8 mouse cellular contexts compared by ENCODE assay signal in genomic region chr2:30057223-30057904, GRCm38 (mm10). TPM values are rescaled to one million over a fixed set of nuclear protein-coding genes. Genes with fewer than 3 reads are reported as not detected.
DNase-seq lines count a peak whose midpoint lies in the region; ATAC-seq and TF ChIP-seq lines count a peak whose summit lies in the region.

Gene Set (plus strand): TSS chr2:30057378.

- H3K9ac ChIP-seq in kidney, embryonic 14.5 days (ENCODE audit: low read depth, low read length), result no peak within 1 kb of the TSS
- H3K9ac ChIP-seq in embryonic facial prominence, embryonic 14.5 days (ENCODE audit: low read depth, low read length), result no peak within 1 kb of the TSS
- no peak within 1 kb of the TSS for H3K9ac ChIP-seq in heart, embryonic 16.5 days (ENCODE audit: low read length)
- H3K9ac ChIP-seq in midbrain, embryonic 16.5 days (ENCODE audit: low read depth, low read length), result no peak within 1 kb of the TSS

- no peak for TF ChIP-seq CTCF in G1E (IDR thresholded peaks at IDR 0.05; ENCODE audit: low read depth, low read length)

- no peak within 1 kb of the TSS for H3K4me2 ChIP-seq in kidney, embryonic 14.5 days (replicated peaks; ENCODE audit: low read depth, low read length)
- H3K4me2 ChIP-seq in embryonic facial prominence, embryonic 14.5 days (ENCODE audit: low read depth, low read length), result no peak within 1 kb of the TSS
- H3K4me2 ChIP-seq in heart, embryonic 16.5 days (ENCODE audit: low read depth, low read length), result no peak within 1 kb of the TSS
- H3K4me2 ChIP-seq in midbrain, embryonic 16.5 days (ENCODE audit: low read length), result no peak within 1 kb of the TSS

- H3K4me3 ChIP-seq in kidney, embryonic 14.5 days (ENCODE audit: low read length), result no peak within 1 kb of the TSS
- H3K4me3 ChIP-seq in G1E (ENCODE audit: low read depth, low read length), result no peak within 1 kb of the TSS
- no peak within 1 kb of the TSS for H3K4me3 ChIP-seq in embryonic facial prominence, embryonic 14.5 days (ENCODE audit: low read depth, low read length)
- H3K4me3 ChIP-seq in heart, embryonic 16.5 days (ENCODE audit: low read length), result no peak within 1 kb of the TSS
- H3K4me3 ChIP-seq in midbrain, embryonic 16.5 days (ENCODE audit: low read depth, low read length), result no peak within 1 kb of the TSS

- peaks cover 4% of the 10 kb centered on the region; the same call in 1 of the 2 replicates for H3K4me1 ChIP-seq in kidney, embryonic 14.5 days (ENCODE audit: control insufficient read depth, insufficient read depth, low read length)
- peaks cover 32% of the 10 kb centered on the region for H3K4me1 ChIP-seq in G1E (ENCODE audit: insufficient read depth, low read depth, low read length)
- H3K4me1 ChIP-seq in embryonic facial prominence, embryonic 14.5 days (ENCODE audit: control insufficient read depth, insufficient read depth, low read length), result no peaks in the 10 kb centered on the region
- no peaks in the 10 kb centered on the region for H3K4me1 ChIP-seq in heart, embryonic 16.5 days (ENCODE audit: control insufficient read depth, insufficient read depth, low read length)
- H3K4me1 ChIP-seq in midbrain, embryonic 16.5 days (ENCODE audit: control insufficient read depth, insufficient read depth, low read length), result peaks cover 8% of the 10 kb centered on the region

- no peaks in the 10 kb centered on the region for H3K36me3 ChIP-seq in kidney, embryonic 14.5 days (ENCODE audit: control insufficient read depth, insufficient read depth, low read length)
- H3K36me3 ChIP-seq in G1E (replicated peaks), result no peaks in the 10 kb centered on the region
- no peaks in the 10 kb centered on the region for H3K36me3 ChIP-seq in embryonic facial prominence, embryonic 14.5 days (ENCODE audit: control insufficient read depth, insufficient read depth, low read length)
- H3K36me3 ChIP-seq in heart, embryonic 16.5 days (ENCODE audit: control insufficient read depth, insufficient read depth), result no peaks in the 10 kb centered on the region
- H3K36me3 ChIP-seq in midbrain, embryonic 16.5 days (ENCODE audit: control insufficient read depth, insufficient read depth, low read length), result no peaks in the 10 kb centered on the region

- H3K9me3 ChIP-seq in kidney, embryonic 14.5 days (ENCODE audit: control insufficient read depth, low read length), result no peaks in the 10 kb centered on the region
- H3K9me3 ChIP-seq in G1E (replicated peaks), result no peaks in the 10 kb centered on the region
- no peaks in the 10 kb centered on the region for H3K9me3 ChIP-seq in embryonic facial prominence, embryonic 14.5 days (ENCODE audit: control insufficient read depth, low read length)
- no peaks in the 10 kb centered on the region for H3K9me3 ChIP-seq in heart, embryonic 16.5 days (replicated peaks; ENCODE audit: control insufficient read depth, low read length)
- no peaks in the 10 kb centered on the region for H3K9me3 ChIP-seq in midbrain, embryonic 16.5 days (replicated peaks; ENCODE audit: control insufficient read depth, low read length, poor library complexity, severe bottlenecking)

- no peak for DNase-seq in kidney, adult 9 months
- DNase-seq in G1E (ENCODE audit: low spot score), result peak; percentile 53
- DNase-seq in embryonic facial prominence, embryonic 14.5 days (ENCODE audit: low spot score), result peak; percentile 36
- no peak for DNase-seq in left cerebral cortex, postnatal 36 days (ENCODE audit: low spot score in 2 of 2)
- no peak for DNase-seq in cerebellum, adult 8-10 months

- ATAC-seq in kidney, embryonic 14.5 days (ENCODE audit: low FRiP score, low TSS enrichment), result no peak
- ATAC-seq in G1E (ENCODE audit: extremely low read depth, insufficient number of reproducible peaks, low FRiP score, poor library complexity, severe bottlenecking), result peak; percentile 49
- no peak for ATAC-seq in embryonic facial prominence, embryonic 14.5 days (ENCODE audit: low read depth)
- ATAC-seq in heart, embryonic 16.5 days (replicated peaks; ENCODE audit: extremely low read depth, insufficient read depth, low FRiP score), result no peak
- ATAC-seq in midbrain, embryonic 16.5 days, result 0 out of 2 replicates have a peak, but pooled peaks have one; percentile 45

- intact Hi-C loops in left cerebral cortex, postnatal 36 days (cut with DNase I), result no loop called here

- WGBS in kidney, embryonic 14.5 days, result 43% methylated on average over 12 of the region's 12 CpGs
- WGBS in embryonic facial prominence, embryonic 14.5 days, result 44% methylated on average over 12 of the region's 12 CpGs
- 48% methylated on average over 12 of the region's 12 CpGs for WGBS in heart, embryonic 16.5 days
- WGBS in midbrain, embryonic 16.5 days, result 44% methylated on average over 12 of the region's 12 CpGs

- no peaks in the 10 kb centered on the region for H3K27me3 ChIP-seq in kidney, embryonic 14.5 days (ENCODE audit: control insufficient read depth, insufficient read depth, low read length)
- peaks cover 3% of the 10 kb centered on the region; the same call in 1 of the 2 replicates for H3K27me3 ChIP-seq in G1E (ENCODE audit: insufficient read depth, low read length)
- H3K27me3 ChIP-seq in embryonic facial prominence, embryonic 14.5 days (replicated peaks; ENCODE audit: control insufficient read depth, insufficient read depth, low read length), result no peaks in the 10 kb centered on the region
- H3K27me3 ChIP-seq in heart, embryonic 16.5 days (ENCODE audit: control insufficient read depth, insufficient read depth, low read length), result no peaks in the 10 kb centered on the region
- peaks cover 5% of the 10 kb centered on the region; the same call in 1 of the 2 replicates for H3K27me3 ChIP-seq in midbrain, embryonic 16.5 days (ENCODE audit: control insufficient read depth, insufficient read depth, low read depth, low read length)

- H3K27ac ChIP-seq in kidney, embryonic 14.5 days (ENCODE audit: low read depth, low read length), result no peak within 1 kb of the TSS
- no peak within 1 kb of the TSS for H3K27ac ChIP-seq in embryonic facial prominence, embryonic 14.5 days (replicated peaks; ENCODE audit: low read depth, low read length)
- H3K27ac ChIP-seq in heart, embryonic 16.5 days (ENCODE audit: low read length), result no peak within 1 kb of the TSS
- no peak within 1 kb of the TSS for H3K27ac ChIP-seq in midbrain, embryonic 16.5 days (ENCODE audit: low read length)

RNA-seq across cellular contexts. Expression of gene Set, which starts in this region (rescaled TPM):
- 647 and 702 TPM in 2 replicates for polyA plus RNA-seq in kidney, embryonic 14.5 days (2014; fragmentation: Nextera tagmentation; extraction: Ambion mirVana)
- total RNA-seq in G1E (2014; fragmentation: Nextera tagmentation) (751 and 948 TPM in 2 replicates), G1E (2017) (667 and 849 TPM in 2 replicates)
- 806 and 885 TPM in 2 replicates for polyA plus RNA-seq in G1E (2012)
- polyA plus RNA-seq in embryonic facial prominence, embryonic 14.5 days (2014; fragmentation: Nextera tagmentation; extraction: Ambion mirVana), result 351 and 393 TPM in 2 replicates
- polyA plus RNA-seq in heart, embryonic 16.5 days (2015; fragmentation: Nextera tagmentation; extraction: Ambion mirVana), result 198 and 217 TPM in 2 replicates
- 100 to 1,000 TPM; 180 to 185 TPM for total RNA-seq in left cerebral cortex, postnatal 36 days (2021)
- polyA plus RNA-seq in midbrain, embryonic 16.5 days (2015; fragmentation: Nextera tagmentation; extraction: Ambion mirVana), result 314 and 357 TPM in 2 replicates

Comparison
In these comparisons a context has a peak if more than half of its experiments do, and no peak if none do; other contexts are left out.
1. ATAC-seq: peak in G1E (single experiment) and midbrain, embryonic 16.5 days (single experiment); none in kidney, embryonic 14.5 days (single experiment), embryonic facial prominence, embryonic 14.5 days (single experiment) and heart, embryonic 16.5 days (single experiment).
2. DNase-seq: peak in G1E (single experiment) and embryonic facial prominence, embryonic 14.5 days (single experiment); none in kidney, adult 9 months (single experiment), left cerebral cortex, postnatal 36 days (0 of 2) and cerebellum, adult 8-10 months (single experiment).